Mouse (Mus musculus): Measurements from ENCODE around the gene Ern1. TPM values are rescaled to one million over a fixed set of nuclear protein-coding genes. Genes with fewer than 3 reads are reported as not detected.
"Not testable (repeated sequence)": the region's sequence is repeated elsewhere in the genome, so short reads cannot be mapped to it uniquely, and the experiment has no call there.

Ern1 gene
- polyA plus RNA-seq, 1 experiment from 2014 or later: 4.4 TPM

GRCm38 (mm10) chr11:106411157-106411556, 76.5 kb downstream of the Ern1 start:
- no peaks in the 10 kb centered on the region for H3K9me3 ChIP-seq (replicated peaks; ENCODE audit: control insufficient read depth, low read length)
- 73% methylated on average over 2 of the region's 2 CpGs for WGBS (ENCODE audit: insufficient replicate concordance)
- H3K27ac ChIP-seq (ENCODE audit: low read depth, low read length): no peak overlapping the region
- H3K36me3 ChIP-seq (ENCODE audit: control insufficient read depth, insufficient read depth, low read length): peaks cover 2% of the 10 kb centered on the region; the same call in 1 of the 2 replicates
- peaks cover 7% of the 10 kb centered on the region; the same call in 1 of the 2 replicates for H3K4me1 ChIP-seq (ENCODE audit: control insufficient read depth, insufficient read depth, low read length)
- ATAC-seq (replicated peaks; ENCODE audit: insufficient number of reproducible peaks, low FRiP score, low TSS enrichment): no peak
- no peak overlapping the region for H3K4me3 ChIP-seq (ENCODE audit: low read depth, low read length)
- no peaks in the 10 kb centered on the region for H3K27me3 ChIP-seq (ENCODE audit: control insufficient read depth, insufficient read depth, low read length)
- no peak overlapping the region for H3K4me2 ChIP-seq
- H3K9ac ChIP-seq (ENCODE audit: low read depth, low read length): no peak overlapping the region

GRCm38 (mm10) chr11:106410507-106410906, 77.1 kb downstream of the Ern1 start:
- Histone ChIP-seq H3K4me3 (ENCODE audit: low read depth, low read length) (no peak overlapping the region), H3K4me2 (no peak overlapping the region), H3K9me3 (replicated peaks; ENCODE audit: control insufficient read depth, low read length) (no peaks in the 10 kb centered on the region), H3K27me3 (ENCODE audit: control insufficient read depth, insufficient read depth, low read length) (no peaks in the 10 kb centered on the region), H3K36me3 (ENCODE audit: control insufficient read depth, insufficient read depth, low read length) (peaks cover 2% of the 10 kb centered on the region; the same call in 1 of the 2 replicates), H3K4me1 (ENCODE audit: control insufficient read depth, insufficient read depth, low read length) (peaks cover 3% of the 10 kb centered on the region; the same call in 1 of the 2 replicates), H3K9ac (ENCODE audit: low read depth, low read length) (no peak overlapping the region), H3K27ac (ENCODE audit: low read depth, low read length) (no peak overlapping the region)
- WGBS (ENCODE audit: insufficient replicate concordance): 82% methylated on average over 3 of the region's 3 CpGs
- no peak for ATAC-seq (replicated peaks; ENCODE audit: insufficient number of reproducible peaks, low FRiP score, low TSS enrichment)

GRCm38 (mm10) chr11:106410011-106410410, 77.6 kb downstream of the Ern1 start:
- ATAC-seq (replicated peaks; ENCODE audit: insufficient number of reproducible peaks, low FRiP score, low TSS enrichment): no peak
- Histone ChIP-seq H3K9me3 (replicated peaks; ENCODE audit: control insufficient read depth, low read length) (no peaks in the 10 kb centered on the region), H3K4me1 (ENCODE audit: control insufficient read depth, insufficient read depth, low read length) (peaks cover 3% of the 10 kb centered on the region; the same call in 1 of the 2 replicates), H3K9ac (ENCODE audit: low read depth, low read length) (no peak overlapping the region), H3K27ac (ENCODE audit: low read depth, low read length) (no peak overlapping the region), H3K27me3 (ENCODE audit: control insufficient read depth, insufficient read depth, low read length) (no peaks in the 10 kb centered on the region), H3K4me2 (no peak overlapping the region), H3K4me3 (ENCODE audit: low read depth, low read length) (no peak overlapping the region), H3K36me3 (ENCODE audit: control insufficient read depth, insufficient read depth, low read length) (peaks cover 2% of the 10 kb centered on the region; the same call in 1 of the 2 replicates)
- WGBS (ENCODE audit: insufficient replicate concordance): 65% methylated on average over 4 of the region's 4 CpGs

- no peaks in the 10 kb centered on the region for H3K27me3 ChIP-seq (ENCODE audit: control insufficient read depth, insufficient read depth, low read length)
- H3K4me3 ChIP-seq (ENCODE audit: low read depth, low read length): no peak overlapping the region
- no peaks in the 10 kb centered on the region for H3K9me3 ChIP-seq (replicated peaks; ENCODE audit: control insufficient read depth, low read length)
- 89% methylated on average over 8 of the region's 8 CpGs for WGBS (ENCODE audit: insufficient replicate concordance)
- no peak overlapping the region for H3K4me2 ChIP-seq
- no peak overlapping the region for H3K9ac ChIP-seq (ENCODE audit: low read depth, low read length)
- no peak for ATAC-seq (replicated peaks; ENCODE audit: insufficient number of reproducible peaks, low FRiP score, low TSS enrichment)
- H3K4me1 ChIP-seq (ENCODE audit: control insufficient read depth, insufficient read depth, low read length): no peaks in the 10 kb centered on the region
- H3K36me3 ChIP-seq (ENCODE audit: control insufficient read depth, insufficient read depth, low read length): peaks cover 17% of the 10 kb centered on the region
- H3K27ac ChIP-seq (ENCODE audit: low read depth, low read length): no peak overlapping the region
These were observed 89.2 kb downstream of the Ern1 start for GRCm38 (mm10) chr11:106398481-106398880.

GRCm38 (mm10) chr11:106397656-106398055, 90.0 kb downstream of the Ern1 start:
- 81% methylated on average over 3 of the region's 3 CpGs for WGBS (ENCODE audit: insufficient replicate concordance)
- Histone ChIP-seq H3K4me3 (ENCODE audit: low read depth, low read length) (no peak overlapping the region), H3K9me3 (replicated peaks; ENCODE audit: control insufficient read depth, low read length) (no peaks in the 10 kb centered on the region), H3K36me3 (ENCODE audit: control insufficient read depth, insufficient read depth, low read length) (peaks cover 13% of the 10 kb centered on the region; the same call in 1 of the 2 replicates), H3K4me1 (ENCODE audit: control insufficient read depth, insufficient read depth, low read length) (no peaks in the 10 kb centered on the region), H3K27ac (ENCODE audit: low read depth, low read length) (no peak overlapping the region), H3K4me2 (no peak overlapping the region), H3K9ac (ENCODE audit: low read depth, low read length) (no peak overlapping the region), H3K27me3 (ENCODE audit: control insufficient read depth, insufficient read depth, low read length) (no peaks in the 10 kb centered on the region)
- no peak for ATAC-seq (replicated peaks; ENCODE audit: insufficient number of reproducible peaks, low FRiP score, low TSS enrichment)

GRCm38 (mm10) chr11:106394055-106394454, 93.6 kb downstream of the Ern1 start:
- 42% methylated on average over 2 of the region's 2 CpGs for WGBS (ENCODE audit: insufficient replicate concordance)
- H3K9ac ChIP-seq (ENCODE audit: low read depth, low read length); H3K4me1 ChIP-seq (ENCODE audit: control insufficient read depth, insufficient read depth, low read length); H3K9me3 ChIP-seq (replicated peaks; ENCODE audit: control insufficient read depth, low read length); ATAC-seq (replicated peaks; ENCODE audit: insufficient number of reproducible peaks, low FRiP score, low TSS enrichment); H3K36me3 ChIP-seq (ENCODE audit: control insufficient read depth, insufficient read depth, low read length); H3K27ac ChIP-seq (ENCODE audit: low read depth, low read length); H3K27me3 ChIP-seq (ENCODE audit: control insufficient read depth, insufficient read depth, low read length); H3K4me2 ChIP-seq; H3K4me3 ChIP-seq (ENCODE audit: low read depth, low read length): not testable (repeated sequence)

- no peaks in the 10 kb centered on the region for H3K9me3 ChIP-seq (replicated peaks; ENCODE audit: control insufficient read depth, low read length)
- no peak overlapping the region for H3K4me2 ChIP-seq
- WGBS (ENCODE audit: insufficient replicate concordance): 54% methylated on average over 4 of the region's 4 CpGs
- no peaks in the 10 kb centered on the region for H3K27me3 ChIP-seq (ENCODE audit: control insufficient read depth, insufficient read depth, low read length)
- peaks cover 5% of the 10 kb centered on the region; the same call in 1 of the 2 replicates for H3K4me1 ChIP-seq (ENCODE audit: control insufficient read depth, insufficient read depth, low read length)
- no peak overlapping the region for H3K4me3 ChIP-seq (ENCODE audit: low read depth, low read length)
- ATAC-seq (replicated peaks; ENCODE audit: insufficient number of reproducible peaks, low FRiP score, low TSS enrichment): no peak
- H3K27ac ChIP-seq (ENCODE audit: low read depth, low read length): no peak overlapping the region
- H3K9ac ChIP-seq (ENCODE audit: low read depth, low read length): no peak overlapping the region
- H3K36me3 ChIP-seq (ENCODE audit: control insufficient read depth, insufficient read depth, low read length): peaks cover 2% of the 10 kb centered on the region; the same call in 1 of the 2 replicates
These were observed 94.4 kb downstream of the Ern1 start for GRCm38 (mm10) chr11:106393331-106393616.

- H3K4me3 ChIP-seq (ENCODE audit: low read depth, low read length): no peak overlapping the region
- no peak overlapping the region for H3K9ac ChIP-seq (ENCODE audit: low read depth, low read length)
- 70% methylated on average over 7 of the region's 7 CpGs for WGBS (ENCODE audit: insufficient replicate concordance)
These were observed 94.9 kb downstream of the Ern1 start for GRCm38 (mm10) chr11:106392597-106393330.

More at GRCm38 (mm10) chr11:106392597-106393330, 94.9 kb downstream of the Ern1 start:
- Histone ChIP-seq H3K9me3 (replicated peaks; ENCODE audit: control insufficient read depth, low read length) (no peaks in the 10 kb centered on the region), H3K4me2 (no peak overlapping the region), H3K27ac (ENCODE audit: low read depth, low read length) (no peak overlapping the region), H3K4me1 (ENCODE audit: control insufficient read depth, insufficient read depth, low read length) (peaks cover 5% of the 10 kb centered on the region; the same call in 1 of the 2 replicates), H3K27me3 (ENCODE audit: control insufficient read depth, insufficient read depth, low read length) (no peaks in the 10 kb centered on the region), H3K36me3 (ENCODE audit: control insufficient read depth, insufficient read depth, low read length) (no peaks in the 10 kb centered on the region)
- no peak for ATAC-seq (replicated peaks; ENCODE audit: insufficient number of reproducible peaks, low FRiP score, low TSS enrichment)
